Mouse (Mus musculus) heart, postnatal 0 days (tissue): ENCODE measurements around the gene Phactr3. TPM values are rescaled to one million over a fixed set of nuclear protein-coding genes. Genes with fewer than 3 reads are reported as not detected.

Source experiments
- ATAC-seq: fragments of 200-750 bp; cut with Nextera tagmentation; 2 replicates; pipeline ENCODE4 v1.8.0; 2017; ENCODE audit warnings: low read depth, moderate number of reproducible peaks, moderate library complexity; ENCODE audit not compliant: insufficient read depth
- DNase-seq: peaks from one replicate; pipeline ENCODE4 v3.0.0-alpha.2; 2016; ENCODE audit warnings: low spot score
- H3K27ac ChIP-seq: fragments of 300-500 bp; sonication (generic); 2 replicates; pipeline ENCODE4 v1.5.1; 2014; ENCODE audit warnings: low read depth, mild to moderate bottlenecking
- H3K27me3 ChIP-seq: fragments of 300-500 bp; sonication (generic); 2 replicates; pipeline ENCODE4 v1.6.1; 2014; ENCODE audit warnings: low read length, mixed read lengths; ENCODE audit not compliant: control insufficient read depth, insufficient read depth
- H3K36me3 ChIP-seq: fragments of 300-500 bp; sonication (generic); replicated peaks from 2 replicates; pipeline ENCODE4 v1.6.1; 2014; ENCODE audit warnings: low read length, mixed read lengths; ENCODE audit not compliant: control insufficient read depth, insufficient read depth
- H3K4me1 ChIP-seq: fragments of 300-500 bp; sonication (generic); 2 replicates; pipeline ENCODE4 v1.6.1; 2014; ENCODE audit warnings: antibody characterized with exemption; ENCODE audit not compliant: control insufficient read depth, insufficient read depth
- H3K4me2 ChIP-seq: fragments of 300-500 bp; sonication (generic); 2 replicates; pipeline ENCODE4 v1.6.1; 2014; ENCODE audit warnings: low read depth, mild to moderate bottlenecking, low read length, moderate library complexity
- H3K4me3 ChIP-seq: fragments of 300-500 bp; sonication (generic); 2 replicates; pipeline ENCODE4 v1.5.1; 2014; ENCODE audit warnings: low read depth, low read length
- H3K9ac ChIP-seq: fragments of 300-500 bp; sonication (generic); replicated peaks from 2 replicates; pipeline ENCODE4 v1.6.1; 2014; ENCODE audit warnings: low read depth, low read length, mixed read lengths
- H3K9me3 ChIP-seq: fragments of 300-500 bp; sonication (generic); replicated peaks from 2 replicates; pipeline ENCODE4 v1.6.1; 2016; ENCODE audit warnings: low read length; ENCODE audit not compliant: control insufficient read depth
- CTCF ChIP-seq: IDR thresholded peaks from 2 replicates; pipeline ENCODE4 v1.5.1; 2016; ENCODE audit warnings: antibody characterized with exemption, control low read depth, low read depth
- EP300 ChIP-seq: IDR thresholded peaks from 2 replicates; pipeline ENCODE4 v1.6.1; 2016; ENCODE audit warnings: antibody characterized with exemption, low read depth
- WGBS: fragments of 180-500 bp; shearing (Covaris S2); extraction: QIAGEN DNeasy Blood & Tissue Kit; methylation state at CpG from one replicate; pipeline ENCODE4 v1.1.7; 2014; 5-methylcytosine and 5-hydroxymethylcytosine counted together
- polyA plus RNA-seq: library from polyadenylated mRNA; unstranded; fragments of >200 nt; fragmentation: Nextera tagmentation; extraction: Ambion mirVana; gene quantifications from 2 replicates; pipeline ENCODE4 v1.2.1, GENCODE M21; 2015
- total RNA-seq: library from RNA; depleted of rRNA; stranded (reverse); fragments of >200 nt; gene quantifications from 2 replicates; pipeline ENCODE4 v1.2.3, GENCODE M21; 2014; ENCODE audit warnings: low replicate concordance

Phactr3 gene
- total and polyA plus RNA-seq, 2 experiments from 2014 or later = 3.6 to 4.0 TPM

GRCm38 (mm10) chr2:178241374-178241773 is 122.6 kb downstream of the Phactr3 start:
- ATAC-seq (no peak), DNase-seq (no peak)
- Histone ChIP-seq H3K36me3 (no peaks in the 10 kb centered on the region), H3K27me3 (no peaks in the 10 kb centered on the region), H3K4me2 (no peak overlapping the region), H3K4me1 (no peaks in the 10 kb centered on the region), H3K9ac (no peak overlapping the region), H3K4me3 (no peak overlapping the region), H3K27ac (no peak overlapping the region), H3K9me3 (no peaks in the 10 kb centered on the region)
- 59% methylated on average over 3 of the region's 3 CpGs for WGBS
- TF ChIP-seq CTCF (no peak), EP300 (no peak)

GRCm38 (mm10) chr2:178242996-178243395 is 124.2 kb downstream of the Phactr3 start:
- no peaks in the 10 kb centered on the region for H3K9me3 ChIP-seq
- no peak overlapping the region for H3K27ac ChIP-seq
- 37% methylated on average over 3 of the region's 3 CpGs for WGBS
- no peaks in the 10 kb centered on the region for H3K4me1 ChIP-seq
- H3K4me2 ChIP-seq = no peak overlapping the region
- no peak overlapping the region for H3K9ac ChIP-seq
- no peaks in the 10 kb centered on the region for H3K27me3 ChIP-seq
- H3K36me3 ChIP-seq = no peaks in the 10 kb centered on the region
- peak; percentile 25; the same call in 1 of the 2 replicates for ATAC-seq
- DNase-seq = no peak
- TF ChIP-seq CTCF = no peak
- no peak for TF ChIP-seq EP300
- no peak overlapping the region for H3K4me3 ChIP-seq

- H3K4me1 ChIP-seq = no peaks in the 10 kb centered on the region
- H3K9ac ChIP-seq = no peak overlapping the region
- no peaks in the 10 kb centered on the region for H3K36me3 ChIP-seq
- no peak overlapping the region for H3K4me3 ChIP-seq
- no peak overlapping the region for H3K4me2 ChIP-seq
- no peak for DNase-seq
- no peak for TF ChIP-seq CTCF
- TF ChIP-seq EP300 = no peak
- no peak for ATAC-seq
- no peaks in the 10 kb centered on the region for H3K27me3 ChIP-seq
- H3K27ac ChIP-seq = no peak overlapping the region
- H3K9me3 ChIP-seq = no peaks in the 10 kb centered on the region
- WGBS = 74% methylated on average over 1 of the region's 1 CpGs
These were observed 126.1 kb downstream of the Phactr3 start for GRCm38 (mm10) chr2:178244866-178245265.

- no peak overlapping the region for H3K4me2 ChIP-seq
- no peak overlapping the region for H3K27ac ChIP-seq
- no peaks in the 10 kb centered on the region for H3K9me3 ChIP-seq
- no peaks in the 10 kb centered on the region for H3K4me1 ChIP-seq
- DNase-seq (no peak), ATAC-seq (no peak)
- H3K27me3 ChIP-seq = no peaks in the 10 kb centered on the region
- 75% methylated on average over 5 of the region's 5 CpGs for WGBS
- H3K4me3 ChIP-seq = no peak overlapping the region
- no peaks in the 10 kb centered on the region for H3K36me3 ChIP-seq
- TF ChIP-seq EP300 (no peak), CTCF (no peak)
- no peak overlapping the region for H3K9ac ChIP-seq
These were observed 127.1 kb downstream of the Phactr3 start for GRCm38 (mm10) chr2:178245841-178246240.

GRCm38 (mm10) chr2:178246767-178247166 is 128.0 kb downstream of the Phactr3 start:
- Histone ChIP-seq H3K4me2 (no peak overlapping the region), H3K27ac (no peak overlapping the region), H3K4me1 (no peaks in the 10 kb centered on the region), H3K27me3 (no peaks in the 10 kb centered on the region), H3K36me3 (no peaks in the 10 kb centered on the region), H3K9ac (no peak overlapping the region), H3K9me3 (no peaks in the 10 kb centered on the region), H3K4me3 (no peak overlapping the region)
- DNase-seq = peak; percentile 19
- WGBS = 53% methylated on average over 4 of the region's 4 CpGs
- ATAC-seq = 0 out of 2 replicates have a peak, but pooled peaks have one; percentile 19
- TF ChIP-seq EP300 (no peak), CTCF (peak; percentile 43)

- H3K36me3 ChIP-seq = no peaks in the 10 kb centered on the region
These were observed 128.5 kb downstream of the Phactr3 start for GRCm38 (mm10) chr2:178247274-178247673.

More at GRCm38 (mm10) chr2:178247274-178247673, 128.5 kb downstream of the Phactr3 start:
- TF ChIP-seq CTCF = no peak
- TF ChIP-seq EP300 = no peak
- DNase-seq = peak; percentile 9
- Histone ChIP-seq H3K4me1 (no peaks in the 10 kb centered on the region), H3K27me3 (no peaks in the 10 kb centered on the region), H3K4me2 (no peak overlapping the region), H3K27ac (no peak overlapping the region), H3K4me3 (no peak overlapping the region), H3K9me3 (no peaks in the 10 kb centered on the region), H3K9ac (no peak overlapping the region)
- 0 out of 2 replicates have a peak, but pooled peaks have one; percentile 30 for ATAC-seq
- 50% methylated on average over 8 of the region's 8 CpGs for WGBS
